Mouse (Mus musculus) lung, embryonic 16.5 days (tissue): ENCODE results near the gene Polr3gl. TPM values are rescaled to one million over a fixed set of nuclear protein-coding genes. Genes with fewer than 3 reads are reported as not detected.

Experiments
- ATAC-seq: fragments of 200-750 bp; cut with Nextera tagmentation; 2 replicates; pipeline ENCODE4 v1.8.0; 2017; ENCODE audit warnings: low read depth, mild to moderate bottlenecking, moderate library complexity
- H3K27ac ChIP-seq: fragments of 300-500 bp; sonication (generic); 2 replicates; pipeline ENCODE4 v1.5.1; 2014; ENCODE audit warnings: mild to moderate bottlenecking, control low read depth, low read length
- H3K27me3 ChIP-seq: fragments of 300-500 bp; sonication (generic); 2 replicates; pipeline ENCODE4 v1.6.1; 2014; ENCODE audit warnings: low read depth, low read length, mixed read lengths; ENCODE audit not compliant: control insufficient read depth, insufficient read depth
- H3K36me3 ChIP-seq: fragments of 300-500 bp; sonication (generic); 2 replicates; pipeline ENCODE4 v1.6.1; 2014; ENCODE audit warnings: low read length; ENCODE audit not compliant: control insufficient read depth, insufficient read depth
- H3K4me1 ChIP-seq: fragments of 300-500 bp; sonication (generic); replicated peaks from 2 replicates; pipeline ENCODE4 v1.6.1; 2014; ENCODE audit warnings: low read length, mixed read lengths; ENCODE audit not compliant: control insufficient read depth, insufficient read depth
- H3K4me2 ChIP-seq: fragments of 300-500 bp; sonication (generic); 2 replicates; pipeline ENCODE4 v1.6.1; 2014; ENCODE audit warnings: low read depth, low read length, control low read depth
- H3K4me3 ChIP-seq: fragments of 300-500 bp; sonication (generic); 2 replicates; pipeline ENCODE4 v1.5.1; 2014; ENCODE audit warnings: mild to moderate bottlenecking, low read length, control low read depth
- H3K9ac ChIP-seq: fragments of 300-500 bp; sonication (generic); 2 replicates; pipeline ENCODE4 v1.6.1; 2014; ENCODE audit warnings: low read length, control low read depth
- H3K9me3 ChIP-seq: fragments of 300-500 bp; sonication (generic); 2 replicates; pipeline ENCODE4 v1.6.1; 2016; ENCODE audit warnings: low read length; ENCODE audit not compliant: control insufficient read depth
- WGBS: fragments of 180-500 bp; shearing (Covaris S2); extraction: QIAGEN DNeasy Blood & Tissue Kit; methylation state at CpG from one replicate; pipeline ENCODE4 v1.1.7; 2014; 5-methylcytosine and 5-hydroxymethylcytosine counted together
- polyA plus RNA-seq: library from polyadenylated mRNA; unstranded; fragments of >200 nt; fragmentation: Nextera tagmentation; extraction: Ambion mirVana; gene quantifications from 2 replicates; pipeline ENCODE4 v1.2.1, GENCODE M21; 2015

Gene Polr3gl
- 35.9 TPM in 2 replicates for polyA plus RNA-seq

DNA sequence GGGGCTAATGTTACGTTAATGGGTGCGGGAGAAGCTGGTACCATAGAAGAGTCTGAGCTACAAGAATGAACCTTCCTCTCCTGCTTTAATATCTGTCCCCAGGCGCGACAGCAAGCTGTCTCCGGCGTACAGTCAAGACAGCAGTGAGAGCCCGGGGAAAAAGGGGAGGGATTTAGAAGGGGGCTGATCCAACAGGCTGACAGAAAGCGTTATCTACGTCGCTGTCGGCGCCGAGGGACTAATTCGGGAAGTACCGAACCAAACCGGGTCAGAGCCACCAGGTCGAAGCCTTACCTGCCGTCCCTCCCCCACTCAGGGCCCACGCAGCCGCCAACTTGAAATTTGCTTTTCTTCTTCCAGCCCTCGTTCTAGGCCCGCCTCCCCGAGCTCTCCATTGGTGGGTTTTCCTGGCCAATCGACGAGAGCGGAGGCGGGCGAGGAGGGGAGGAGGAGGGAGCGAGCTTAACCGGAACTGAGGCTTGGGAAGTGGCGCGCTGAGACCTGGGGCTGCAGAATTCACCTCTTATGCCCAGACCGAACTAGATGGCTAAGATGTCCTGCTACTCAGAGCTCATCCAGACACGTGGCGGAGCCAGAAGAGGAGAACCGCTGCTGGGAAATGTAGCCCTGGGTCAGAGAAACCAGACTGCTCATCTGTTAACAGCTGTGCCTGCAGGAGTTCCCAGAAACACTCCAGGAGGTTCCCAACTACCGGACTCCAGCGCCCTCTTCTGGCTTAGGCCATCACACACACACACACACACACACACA is at the start of gene Polr3gl:
TSS of gene Polr3gl (minus strand) at position 392 of the 771 bp plus-strand sequence.
- H3K27me3 ChIP-seq = peaks cover 18% of the 10 kb centered on the region
- peak within 1 kb of the TSS; percentile 69 for H3K4me3 ChIP-seq
- peak within 1 kb of the TSS; percentile 81 for H3K4me2 ChIP-seq
- H3K27ac ChIP-seq = peak within 1 kb of the TSS; percentile 87
- 0% methylated on average over 36 of the region's 38 CpGs for WGBS
- peak; percentile 92 for ATAC-seq
- peaks cover 21% of the 10 kb centered on the region for H3K4me1 ChIP-seq
- no peaks in the 10 kb centered on the region for H3K36me3 ChIP-seq
- peak within 1 kb of the TSS; percentile 78 for H3K9ac ChIP-seq
- no peaks in the 10 kb centered on the region for H3K9me3 ChIP-seq

GRCm38 (mm10) chr3:96639219-96639618 is 45.2 kb upstream of the Polr3gl start:
- no peaks in the 10 kb centered on the region for H3K27me3 ChIP-seq
- H3K27ac ChIP-seq = no peak overlapping the region
- H3K36me3 ChIP-seq = peaks cover 24% of the 10 kb centered on the region
- peaks cover 15% of the 10 kb centered on the region for H3K4me1 ChIP-seq
- ATAC-seq = no peak
- no peak overlapping the region for H3K9ac ChIP-seq
- H3K4me3 ChIP-seq = no peak overlapping the region
- 81% methylated on average over 1 of the region's 1 CpGs for WGBS
- no peak overlapping the region for H3K4me2 ChIP-seq
- no peaks in the 10 kb centered on the region for H3K9me3 ChIP-seq

DNA sequence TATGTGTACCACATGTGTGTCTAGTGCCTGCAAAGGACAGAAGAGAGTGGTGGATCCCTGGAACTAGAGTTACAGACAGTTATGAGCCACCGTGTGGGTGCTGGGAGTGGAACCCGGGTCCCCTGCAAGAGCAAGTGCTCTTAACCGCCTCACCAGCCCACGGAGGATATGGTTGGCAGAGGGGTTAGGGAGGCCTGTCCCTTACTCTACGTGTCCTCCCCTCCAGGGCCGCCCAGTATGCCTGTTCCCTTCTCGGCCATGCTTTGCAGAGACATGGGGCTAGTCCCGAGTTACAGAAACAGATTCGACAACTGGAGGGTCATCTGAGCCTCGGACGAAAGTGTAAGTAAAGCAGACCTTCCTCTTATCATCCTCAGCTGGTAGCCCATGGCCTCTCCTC is 42.5 kb upstream of the Polr3gl start:
- peaks cover 15% of the 10 kb centered on the region for H3K4me1 ChIP-seq
- H3K9me3 ChIP-seq = no peaks in the 10 kb centered on the region
- no peak overlapping the region for H3K27ac ChIP-seq
- H3K9ac ChIP-seq = peak overlapping the region; percentile 91
- H3K4me2 ChIP-seq = peak overlapping the region; percentile 62
- WGBS = 55% methylated on average over 11 of the region's 11 CpGs
- H3K4me3 ChIP-seq = peak overlapping the region; percentile 79
- ATAC-seq = no peak
- H3K27me3 ChIP-seq = no peaks in the 10 kb centered on the region
- peaks cover 31% of the 10 kb centered on the region for H3K36me3 ChIP-seq

- H3K9ac ChIP-seq = peak overlapping the region; percentile 91
- ATAC-seq = no peak; the same call in 1 of the 2 replicates
- peak overlapping the region; percentile 87 for H3K27ac ChIP-seq
- WGBS = 8% methylated on average over 15 of the region's 15 CpGs
- H3K4me3 ChIP-seq = peak overlapping the region; percentile 79
- H3K27me3 ChIP-seq = no peaks in the 10 kb centered on the region
- H3K9me3 ChIP-seq = no peaks in the 10 kb centered on the region
- H3K4me2 ChIP-seq = peak overlapping the region; percentile 62
- peaks cover 31% of the 10 kb centered on the region for H3K36me3 ChIP-seq
- peaks cover 15% of the 10 kb centered on the region for H3K4me1 ChIP-seq
Observed at GRCm38 (mm10) chr3:96635906-96636305, 41.9 kb upstream of the Polr3gl start.

DNA sequence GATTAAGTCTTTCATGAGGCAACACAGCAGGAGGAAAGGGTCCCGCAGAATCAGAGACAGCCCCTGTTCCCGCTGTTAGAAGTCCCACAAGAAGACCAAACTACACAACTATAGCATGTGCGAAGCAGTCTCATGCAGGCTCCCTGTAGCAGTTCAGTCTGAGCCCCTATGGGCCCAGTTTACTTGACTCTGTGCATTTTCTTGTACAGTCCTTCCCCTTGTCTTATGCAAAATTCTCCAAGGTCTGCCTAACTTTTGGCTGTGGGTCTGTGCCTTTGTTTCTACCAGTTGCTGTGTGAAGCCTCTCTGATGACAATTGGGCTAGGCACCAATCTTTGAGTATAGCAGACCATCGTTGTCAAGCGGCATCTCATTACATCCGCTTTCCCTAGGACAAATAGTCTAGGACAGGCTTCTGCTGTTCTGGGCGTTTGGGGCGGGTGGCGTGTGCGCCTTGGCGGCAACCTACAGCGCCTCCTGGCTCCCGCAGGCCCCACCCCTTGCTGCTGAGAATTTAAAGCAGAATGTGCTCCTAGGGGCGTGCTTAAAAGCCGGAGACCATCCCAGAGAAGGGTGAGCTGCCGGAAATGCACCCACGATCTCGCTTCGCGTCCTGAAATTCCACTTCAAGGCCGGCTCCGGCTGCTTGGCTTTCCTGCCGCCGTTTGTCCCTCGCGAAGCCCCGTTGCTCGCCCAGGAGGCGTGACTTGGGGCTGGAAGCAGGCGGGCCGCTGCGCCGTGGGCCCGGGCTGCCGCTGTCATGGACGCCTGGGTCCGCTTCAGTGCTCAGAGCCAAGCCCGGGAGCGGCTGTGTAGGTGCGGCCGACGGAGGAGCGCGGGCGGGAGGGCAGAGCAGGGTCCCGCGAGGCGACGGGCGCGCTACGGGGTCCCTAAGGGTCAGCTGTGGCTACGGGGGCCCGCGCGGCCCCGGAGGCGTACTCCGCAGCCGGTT is 41.2 kb upstream of the Polr3gl start, which contains the start of the genes Pex11b and Gm42957:
TSS of gene Pex11b (plus strand) at position 449 of the 952 bp plus-strand sequence.
TSS of gene Gm42957 (plus strand) at position 547 of the 952 bp plus-strand sequence.
- Histone ChIP-seq H3K9me3 (no peaks in the 10 kb centered on the region), H3K27me3 (no peaks in the 10 kb centered on the region), H3K9ac (peak within 1 kb of the TSS; percentile 91), H3K27ac (peak within 1 kb of the TSS; percentile 87), H3K4me1 (peaks cover 19% of the 10 kb centered on the region), H3K4me2 (peak within 1 kb of the TSS; percentile 62), H3K4me3 (peak within 1 kb of the TSS; percentile 79), H3K36me3 (peaks cover 26% of the 10 kb centered on the region)
- WGBS = 2% methylated on average over 60 of the region's 60 CpGs
- peak; percentile 96 for ATAC-seq

DNA sequence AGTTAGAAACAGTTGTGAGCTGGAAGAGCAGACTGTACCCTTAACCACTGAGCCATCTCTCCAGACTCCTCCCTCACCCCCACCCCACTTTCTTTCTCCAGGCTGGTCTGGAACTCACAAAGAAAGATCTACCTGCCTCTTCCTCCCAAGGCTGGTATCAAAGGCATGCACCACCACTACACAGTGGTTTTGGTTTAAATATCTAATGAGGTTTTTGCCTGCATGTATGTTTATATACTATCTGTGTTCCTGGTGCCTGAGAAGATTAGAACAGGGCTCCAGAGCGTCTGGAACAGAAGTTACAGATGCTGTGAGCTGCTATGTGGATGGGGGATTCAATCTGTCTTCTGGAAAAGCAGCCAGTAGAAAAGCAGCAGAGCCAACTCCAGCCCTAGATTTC is 40.0 kb upstream of the Polr3gl start:
- H3K9me3 ChIP-seq = no peaks in the 10 kb centered on the region
- no peak overlapping the region for H3K27ac ChIP-seq
- no peak overlapping the region for H3K4me3 ChIP-seq
- peaks cover 20% of the 10 kb centered on the region for H3K36me3 ChIP-seq
- ATAC-seq = no peak
- H3K4me1 ChIP-seq = peaks cover 22% of the 10 kb centered on the region
- H3K4me2 ChIP-seq = no peak overlapping the region
- H3K27me3 ChIP-seq = no peaks in the 10 kb centered on the region
- no peak overlapping the region for H3K9ac ChIP-seq
- 61% methylated on average over 1 of the region's 1 CpGs for WGBS

DNA sequence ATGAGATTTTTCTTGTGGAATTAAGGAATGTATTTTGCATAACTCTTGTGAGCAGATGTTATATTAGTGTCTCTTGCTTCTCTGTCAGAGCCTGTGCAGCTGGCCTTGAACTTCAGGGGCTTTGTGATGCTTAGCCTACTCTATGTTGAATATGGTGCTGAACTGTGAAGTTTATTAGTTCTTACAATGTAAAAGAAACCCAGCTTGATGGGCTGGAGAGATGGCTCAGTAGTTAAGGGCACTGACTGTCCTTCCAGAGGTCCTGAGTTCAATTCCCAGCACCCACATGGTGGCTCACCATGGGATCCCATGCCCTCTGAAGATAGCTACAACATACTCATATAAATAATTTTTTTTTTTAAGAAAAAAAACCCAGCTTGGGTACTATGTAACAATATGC is 38.1 kb upstream of the Polr3gl start:
- peaks cover 14% of the 10 kb centered on the region for H3K36me3 ChIP-seq
- no peak overlapping the region for H3K4me2 ChIP-seq
- no peak overlapping the region for H3K27ac ChIP-seq
- no peak overlapping the region for H3K9ac ChIP-seq
- H3K27me3 ChIP-seq = no peaks in the 10 kb centered on the region
- no peak for ATAC-seq
- no peak overlapping the region for H3K4me3 ChIP-seq
- H3K9me3 ChIP-seq = no peaks in the 10 kb centered on the region
- H3K4me1 ChIP-seq = peaks cover 23% of the 10 kb centered on the region

- H3K27ac ChIP-seq = peak within 1 kb of the TSS; percentile 79
- H3K9me3 ChIP-seq = no peaks in the 10 kb centered on the region
- peaks cover 12% of the 10 kb centered on the region; the same call in 1 of the 2 replicates for H3K4me1 ChIP-seq
- no peaks in the 10 kb centered on the region for H3K27me3 ChIP-seq
- H3K9ac ChIP-seq = peak within 1 kb of the TSS; percentile 83
- H3K36me3 ChIP-seq = peaks cover 14% of the 10 kb centered on the region
- peak within 1 kb of the TSS; percentile 90 for H3K4me3 ChIP-seq
- WGBS = under 1% methylated on average over 48 of the region's 48 CpGs
- H3K4me2 ChIP-seq = peak within 1 kb of the TSS; percentile 95
- ATAC-seq = peak; percentile 96
Observed at GRCm38 (mm10) chr3:96629729-96630600, 36.0 kb upstream of the Polr3gl start, which contains the start of gene Rbm8a. Rbm8a (plus strand) TSS chr3:96629933.
